Mouse (Mus musculus): ENCODE data around the gene Gm2916. TPM values are rescaled to one million over a fixed set of nuclear protein-coding genes. Genes with fewer than 3 reads are reported as not detected.

The Gm2916 gene
- not detected for polyA plus RNA-seq (2017; shearing (Covaris generic))

DNA sequence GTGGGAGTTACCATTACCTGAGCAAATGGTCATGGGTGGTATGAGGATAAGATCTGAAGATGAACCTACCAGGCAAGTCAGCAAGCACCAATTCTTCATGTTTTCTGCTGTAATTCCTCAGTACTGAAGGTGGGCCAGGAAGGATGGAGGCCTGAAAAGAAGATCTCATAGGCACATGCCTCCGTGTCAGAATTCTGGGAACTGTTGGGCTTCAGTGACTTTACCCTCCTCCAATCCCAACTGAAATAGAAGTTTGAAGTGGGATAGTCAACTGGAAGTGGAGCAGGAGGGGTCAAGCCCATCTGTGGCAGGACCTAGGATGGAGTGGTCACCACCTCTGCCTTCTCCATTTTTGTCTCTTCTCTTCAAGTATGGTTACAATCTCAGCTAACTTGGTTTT is at the start of gene Gm2916:
Gm2916 (plus strand) TSS at position 301 of the 400 bp plus-strand sequence.

DNA sequence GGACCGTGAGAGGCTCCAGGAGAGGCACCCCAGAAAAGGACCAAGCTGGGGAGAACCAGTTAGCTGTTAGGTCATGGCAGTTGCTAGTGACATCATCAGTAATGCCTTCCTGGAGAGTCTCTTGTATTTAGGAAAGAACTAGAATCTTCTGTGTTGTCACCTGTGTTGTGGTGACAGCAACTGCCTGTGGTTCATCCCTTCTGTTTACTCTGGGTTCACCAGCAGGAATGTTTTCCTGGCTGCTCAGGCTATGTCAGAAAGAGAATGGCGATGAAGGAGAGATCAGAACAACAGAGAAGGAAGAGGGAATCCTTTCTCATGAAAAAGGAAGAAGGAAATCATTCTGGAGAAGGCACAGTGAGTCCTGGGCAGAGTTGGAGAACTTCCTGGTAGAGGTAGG is 38.0 kb upstream of the Gm2916 start, which contains the start of gene Gm3033:
Gm3033 (plus strand) TSS at position 301 of the 400 bp plus-strand sequence.

GRCm38 (mm10) chr14:3931456-3931855 is 47.5 kb downstream of the Gm2916 start, which contains the start of gene Gm3029:
Gm3029 (plus strand) TSS chr14:3931756.

DNA sequence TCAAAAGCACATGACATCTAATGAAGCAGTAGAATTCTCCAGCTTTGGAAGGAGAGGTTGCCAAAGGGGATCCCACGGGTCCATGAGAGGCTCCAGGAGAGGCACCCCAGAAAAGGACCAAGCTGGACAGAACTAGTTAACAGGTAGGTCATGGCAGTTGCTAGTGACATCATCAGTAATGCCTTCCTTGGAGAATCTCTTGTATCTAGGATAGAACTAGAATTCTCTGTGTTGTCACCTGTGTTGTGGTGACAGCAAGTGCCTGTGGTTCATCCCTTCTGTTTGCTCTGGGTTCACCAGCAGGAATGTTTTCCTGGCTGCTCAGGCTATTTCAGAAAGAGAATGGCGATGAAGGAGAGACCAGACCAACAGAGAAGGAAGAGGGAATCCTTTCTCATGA is 79.3 kb downstream of the Gm2916 start, which contains the start of gene Gm3095:
Gm3095 (plus strand) TSS at position 301 of the 400 bp plus-strand sequence.

Other genes with a start within 250 kb of the Gm2916 start
- not detected for gene Gm3012, start 249.7 kb upstream of the Gm2916 start, polyA plus RNA-seq (2017; shearing (Covaris generic))
- 2.7 TPM for gene Gm3020, start 232.1 kb upstream of the Gm2916 start, polyA plus RNA-seq (2017; shearing (Covaris generic))
- gene Gm3043, start 195.4 kb upstream of the Gm2916 start, polyA plus RNA-seq (2017; shearing (Covaris generic)) = not detected
- 0.26 TPM for gene Gm3002, start 74.1 kb upstream of the Gm2916 start, polyA plus RNA-seq (2017; shearing (Covaris generic))
- 0.25 TPM for gene Gm3033, start 37.9 kb upstream of the Gm2916 start, polyA plus RNA-seq (2017; shearing (Covaris generic))
- not detected for gene Gm3029, start 47.6 kb downstream of the Gm2916 start, polyA plus RNA-seq (2017; shearing (Covaris generic))
- not detected for gene Gm3095, start 79.4 kb downstream of the Gm2916 start, polyA plus RNA-seq (2017; shearing (Covaris generic))
- not detected for gene Gm3099, start 114.2 kb downstream of the Gm2916 start, polyA plus RNA-seq (2017; shearing (Covaris generic))
- 0.77 TPM for gene Gm5796, start 139.8 kb downstream of the Gm2916 start, polyA plus RNA-seq (2017; shearing (Covaris generic))
- 0.14 TPM for gene Gm3115, start 199.9 kb downstream of the Gm2916 start, polyA plus RNA-seq (2017; shearing (Covaris generic))
- 1.3 TPM for gene Gm8108, start 226.4 kb downstream of the Gm2916 start, polyA plus RNA-seq (2017; shearing (Covaris generic))

All from CD4-positive, CD25-positive, alpha-beta regulatory T cell (primary cell).